Mouse (Mus musculus): ENCODE results near the gene Bscl2.
"Not testable (repeated sequence)": the region's sequence is repeated elsewhere in the genome, so short reads cannot be mapped to it uniquely, and the experiment has no call there.

Gene Bscl2

DNA sequence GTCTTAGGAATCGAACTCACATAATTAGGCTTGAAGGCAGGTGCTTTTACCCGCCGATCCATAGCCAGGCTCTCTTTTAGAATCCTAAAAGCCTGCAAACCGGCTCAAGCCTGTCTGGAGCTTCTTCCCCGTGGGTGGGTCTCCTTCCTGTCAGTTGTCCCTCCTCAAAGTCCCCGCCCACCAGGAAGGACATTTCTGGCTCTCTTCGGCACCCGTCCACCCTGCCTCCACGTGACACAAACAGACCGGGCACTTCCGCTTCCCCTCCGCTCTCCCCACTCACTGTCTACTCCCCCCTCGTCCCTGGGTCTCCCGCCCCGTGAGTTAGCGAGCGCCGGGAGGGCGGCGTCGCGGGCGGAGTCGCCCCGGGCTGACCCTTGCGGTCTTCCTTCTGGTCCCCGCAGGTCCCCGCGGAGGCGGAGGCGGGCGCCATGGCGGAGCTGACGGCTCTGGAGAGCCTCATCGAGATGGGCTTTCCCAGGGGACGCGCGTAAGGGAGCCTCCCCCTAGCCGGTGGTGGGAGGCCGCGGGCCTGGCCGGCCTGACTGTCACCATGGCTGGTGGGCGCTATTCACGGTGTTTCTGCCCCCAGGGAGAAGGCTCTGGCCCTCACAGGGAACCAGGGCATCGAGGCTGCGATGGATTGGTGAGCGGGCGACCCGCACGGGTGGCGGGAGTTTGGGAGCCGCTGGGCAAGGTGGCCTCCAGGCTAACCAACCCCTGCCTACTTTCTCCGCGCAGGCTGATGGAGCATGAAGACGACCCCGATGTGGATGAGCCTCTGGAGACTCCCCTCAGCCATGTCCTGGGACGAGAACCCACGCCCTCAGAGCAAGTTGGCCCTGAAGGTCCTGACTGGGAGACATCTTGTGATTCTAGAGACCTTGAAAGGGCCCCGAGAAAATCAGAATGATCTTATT is 34.3 kb downstream of the Bscl2 start, which contains the start of gene Ubxn1:
Gene Ubxn1 (plus strand): TSS at position 230 of the 920 bp plus-strand sequence.
- DNase-seq (ENCODE audit: low spot score): peak; percentile 92

GRCm38 (mm10) chr19:8872266-8872840 is 35.1 kb downstream of the Bscl2 start:
- no peak for DNase-seq (ENCODE audit: low spot score)

- DNase-seq (ENCODE audit: low spot score): no peak
Measured at GRCm38 (mm10) chr19:8875031-8875430, 37.8 kb downstream of the Bscl2 start.

DNA sequence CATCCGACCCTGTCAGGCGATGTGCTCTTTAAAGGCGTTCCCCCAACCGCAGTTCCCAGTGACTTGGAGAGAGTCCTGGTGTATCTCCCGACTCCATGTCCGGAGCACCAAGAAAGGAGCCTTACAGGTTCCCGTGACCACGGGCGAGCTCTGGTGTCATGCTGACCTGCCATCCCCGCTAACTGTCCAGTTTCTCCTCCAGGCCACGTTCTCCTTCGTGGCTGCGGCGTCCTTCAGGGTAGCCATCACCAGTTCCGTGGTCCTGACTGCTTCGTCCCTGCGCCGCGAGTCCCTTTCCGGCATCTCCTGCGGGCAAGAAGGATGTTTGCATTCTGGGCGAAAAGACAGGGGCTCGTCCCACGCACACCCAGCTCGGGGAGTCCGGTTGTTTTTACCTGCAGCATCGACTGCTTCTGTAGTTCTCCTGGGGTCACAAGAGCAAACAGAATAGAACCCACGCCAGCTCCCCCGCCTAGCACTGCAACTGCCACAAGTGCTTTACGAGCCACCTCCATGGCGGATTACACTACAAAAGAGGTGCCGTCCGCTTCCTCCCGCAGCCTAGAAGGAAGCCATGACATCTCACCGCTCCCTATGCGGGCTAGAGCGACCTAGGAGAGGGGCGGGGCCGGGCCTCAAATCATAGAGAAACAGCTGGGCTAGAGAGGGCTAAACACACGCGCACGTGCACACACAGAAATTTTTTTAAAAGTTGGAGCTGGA is 43.2 kb downstream of the Bscl2 start, which contains the start of gene Uqcc3:
Gene Uqcc3 (minus strand): TSS at position 613 of the 723 bp plus-strand sequence.
- DNase-seq (ENCODE audit: low spot score): peak; percentile 82

- no peak for DNase-seq (ENCODE audit: low spot score)
Measured at GRCm38 (mm10) chr19:8881034-8881392, 43.7 kb downstream of the Bscl2 start.

DNA sequence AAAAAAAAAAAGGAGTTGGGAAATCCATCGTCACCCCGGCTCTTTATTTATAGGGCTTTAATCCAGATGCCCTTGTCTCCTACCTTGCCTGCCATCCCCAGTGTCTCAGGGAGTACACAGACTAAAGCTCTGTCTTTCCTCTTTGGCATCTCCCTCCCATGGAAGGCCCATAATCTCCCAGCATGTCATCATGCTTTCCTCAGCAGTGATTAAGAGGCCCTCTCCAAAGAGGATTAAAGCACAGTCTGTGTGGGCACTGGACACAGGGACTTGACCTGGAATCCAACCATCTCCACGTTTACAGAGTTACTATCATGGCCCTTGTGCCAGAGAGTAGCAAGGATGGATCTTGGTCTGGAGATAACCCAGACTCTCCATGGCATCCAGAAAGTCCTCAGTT is 46.3 kb downstream of the Bscl2 start, which contains the start of the genes Lbhd1 and Gm49403:
Gene Lbhd1 (plus strand): TSS at position 117 of the 400 bp plus-strand sequence.
Gene Gm49403 (plus strand): TSS at position 315 of the 400 bp plus-strand sequence.
- no peak for DNase-seq (ENCODE audit: low spot score)

- DNase-seq (ENCODE audit: low spot score): no peak
Measured at GRCm38 (mm10) chr19:8886916-8887584, 49.8 kb downstream of the Bscl2 start.

DNA sequence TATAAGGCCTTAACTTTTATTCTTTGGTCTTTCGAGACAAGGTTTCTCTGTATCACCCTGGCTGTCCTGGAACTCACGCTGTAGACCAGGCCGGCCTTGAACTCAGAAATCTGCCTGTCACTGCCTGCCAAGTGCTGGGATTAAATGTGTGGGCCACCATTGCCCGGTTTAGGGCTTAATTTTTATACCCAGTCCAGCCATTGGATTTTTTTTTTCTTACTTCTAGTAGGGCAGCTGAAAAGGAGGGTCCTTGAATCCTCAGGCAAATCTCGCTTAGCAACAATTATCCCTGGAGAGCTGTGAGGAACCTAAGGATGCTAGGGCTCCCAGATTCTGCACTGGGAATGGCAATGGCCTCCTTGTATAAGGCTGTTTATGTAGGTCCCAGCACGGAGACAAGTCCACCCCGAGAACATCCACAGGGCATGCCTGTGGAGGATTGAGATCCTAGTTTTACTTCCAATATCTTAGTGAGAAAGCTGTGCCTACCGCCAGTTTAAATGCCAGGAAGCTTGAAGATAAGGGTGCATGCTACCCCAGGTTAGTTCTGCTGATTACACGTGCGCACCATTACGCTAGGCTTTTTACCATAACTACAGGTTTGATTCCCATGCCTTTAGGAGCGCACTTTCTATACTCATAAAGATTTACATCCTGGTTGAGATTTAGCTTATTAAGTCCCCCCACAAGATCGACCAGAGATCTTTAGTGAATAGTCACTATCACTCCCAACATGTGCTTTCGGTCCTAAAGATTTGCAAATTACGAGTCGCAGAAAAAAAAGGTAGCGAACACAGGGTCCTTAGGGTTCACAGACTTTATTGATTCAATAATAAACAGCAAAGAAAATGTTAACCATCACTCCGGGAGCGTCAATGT is 50.6 kb downstream of the Bscl2 start:
- DNase-seq (ENCODE audit: low spot score): no peak

DNA sequence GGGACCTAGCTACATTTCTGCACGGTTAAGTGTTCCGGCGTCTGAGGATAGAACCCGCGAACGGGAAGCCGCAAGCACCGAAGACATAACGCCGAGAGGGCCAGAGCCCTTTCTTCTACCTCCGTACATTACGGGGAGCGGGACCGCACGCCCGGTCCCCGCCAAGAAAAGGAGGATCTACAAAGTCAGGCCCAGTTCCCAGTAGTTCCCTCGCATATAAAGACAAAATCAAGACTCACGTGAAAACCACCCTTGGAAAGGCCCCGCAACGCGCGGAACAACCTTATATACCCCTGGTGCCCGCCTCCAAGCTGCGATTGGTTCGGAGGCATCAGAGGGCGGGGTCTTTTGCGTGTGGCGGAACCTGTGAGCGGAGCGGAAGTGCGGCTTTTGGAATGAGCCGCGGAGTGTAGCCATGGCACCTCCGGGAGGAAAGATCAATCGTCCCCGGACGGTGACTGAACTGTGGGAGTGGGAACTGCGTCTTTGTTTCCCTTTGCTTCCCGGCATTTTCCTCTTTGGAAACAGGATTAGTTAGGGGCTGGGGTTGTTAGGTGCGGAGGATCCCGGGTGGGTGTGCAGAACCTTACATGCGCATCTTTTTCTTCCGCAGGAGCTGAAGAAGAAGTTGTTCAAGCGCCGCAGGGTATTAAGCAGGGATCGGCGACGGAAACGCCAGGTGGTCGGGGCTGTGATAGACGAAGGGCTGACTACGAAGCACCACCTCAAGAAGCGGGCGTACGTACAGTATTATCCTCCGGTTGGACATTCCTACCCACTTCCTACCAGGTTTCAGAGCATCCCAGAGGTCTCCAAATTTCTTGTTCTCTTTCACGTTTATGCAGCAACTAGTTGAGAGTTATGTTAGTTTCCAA is 51.5 kb downstream of the Bscl2 start, which contains the start of the genes 1810009A15Rik and Gm49416:
Gene 1810009A15Rik (plus strand): TSS at position 343 of the 875 bp plus-strand sequence.
Gene Gm49416 (plus strand): TSS at position 416 of the 875 bp plus-strand sequence.
- DNase-seq (ENCODE audit: low spot score): peak; percentile 93

DNA sequence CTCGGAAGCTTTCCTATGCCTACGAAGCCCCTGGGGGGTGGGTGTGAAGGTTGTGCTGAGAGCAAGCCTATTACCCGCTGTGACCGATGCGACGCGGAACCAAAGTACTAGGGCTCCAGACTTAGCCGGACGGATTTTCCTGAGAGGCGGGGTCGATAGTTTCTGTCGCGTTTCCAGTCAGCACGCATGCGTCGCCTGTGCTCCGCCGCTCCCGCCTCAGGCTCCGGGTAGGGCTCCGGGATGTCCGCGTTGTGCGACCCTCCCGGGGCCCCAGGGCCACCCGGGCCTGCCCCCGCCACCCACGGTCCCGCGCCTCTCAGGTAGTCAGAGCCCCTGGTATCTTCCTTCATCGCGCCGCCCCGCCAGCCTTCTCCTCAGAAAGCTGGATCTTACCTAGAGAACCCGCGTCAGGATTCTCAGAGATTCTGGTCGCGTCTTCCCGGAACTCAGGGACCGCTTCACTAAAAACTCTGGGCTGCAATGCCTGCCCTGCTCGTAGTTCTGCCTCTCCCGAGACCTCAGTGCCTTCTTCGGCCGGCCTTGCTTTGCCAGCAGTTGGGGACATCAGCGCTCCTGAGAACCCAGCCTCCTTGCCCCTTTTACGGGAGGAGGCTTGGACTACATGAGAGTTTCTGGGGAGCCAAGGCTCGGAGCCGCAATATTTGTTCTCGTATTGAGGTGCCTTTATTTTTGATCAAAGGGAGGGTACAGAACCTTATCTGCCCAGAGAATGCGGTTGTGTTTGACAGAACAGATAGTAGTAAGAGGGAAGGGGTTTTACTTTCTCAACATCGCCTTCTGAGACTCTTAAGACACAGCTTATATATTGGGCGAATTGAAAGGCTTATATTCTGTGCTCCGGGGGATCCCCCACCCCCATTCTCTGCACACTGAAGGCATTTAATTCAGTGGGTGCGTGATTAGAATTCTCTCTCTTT is 55.8 kb downstream of the Bscl2 start, which contains the start of gene Ints5:
Gene Ints5 (plus strand): TSS at position 177 of the 938 bp plus-strand sequence.
- peak; percentile 85 for DNase-seq (ENCODE audit: low spot score)

GRCm38 (mm10) chr19:8895397-8895960 is 58.2 kb downstream of the Bscl2 start:
- DNase-seq (ENCODE audit: low spot score): no peak

GRCm38 (mm10) chr19:8896231-8896630 is 59.0 kb downstream of the Bscl2 start:
- DNase-seq (ENCODE audit: low spot score): not testable (repeated sequence)

GRCm38 (mm10) chr19:8897211-8897864 is 60.1 kb downstream of the Bscl2 start:
- DNase-seq (ENCODE audit: low spot score): peak; percentile 62

DNA sequence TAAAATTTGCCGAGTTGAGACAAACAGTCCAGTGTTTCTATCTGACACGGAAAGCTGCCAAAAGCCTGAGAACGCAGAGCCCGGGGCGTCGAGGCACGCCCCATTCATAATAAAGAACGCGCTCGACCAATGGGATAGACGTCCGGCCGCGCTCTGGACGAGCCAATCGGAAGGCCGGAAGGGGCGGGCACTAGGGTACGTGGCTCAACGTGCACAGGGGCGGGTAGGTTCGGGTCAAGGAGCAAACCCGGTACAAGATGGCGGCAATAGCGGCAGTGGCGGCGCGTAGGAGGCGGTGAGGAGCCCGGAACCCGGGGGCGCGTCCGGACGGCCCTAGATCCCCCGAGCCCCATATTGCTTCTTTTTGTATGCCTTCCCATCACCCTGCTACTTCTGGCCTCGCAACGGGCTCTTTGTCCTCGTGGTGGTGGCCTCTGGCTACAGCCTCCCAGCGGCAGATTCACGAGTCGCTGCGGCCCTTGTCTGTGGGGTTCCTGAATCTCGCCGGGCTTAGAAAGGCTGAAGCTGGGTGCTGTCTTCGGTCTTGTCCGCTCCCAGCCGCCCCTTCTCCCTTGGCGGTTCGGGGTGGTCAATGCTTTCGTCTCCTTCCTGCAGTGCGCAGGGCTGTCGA is 60.7 kb downstream of the Bscl2 start, which contains the start of gene Ganab:
Gene Ganab (plus strand): TSS at position 207 of the 631 bp plus-strand sequence.
- peak; percentile 94 for DNase-seq (ENCODE audit: low spot score)

Data from MN1 (cell line).